Mouse (Mus musculus) megakaryocyte, embryonic 14.5 days (primary cell): ENCODE data around the gene Strbp.

Experiments used
- FLI1 ChIP-seq: IDR thresholded peaks from 2 replicates; pipeline ENCODE4 v1.6.1; 2012; ENCODE audit warnings: low read length, inconsistent platforms, mixed read lengths
- GATA1 ChIP-seq: IDR thresholded peaks from 3 replicates; pipeline ENCODE4 v1.6.1; 2012; ENCODE audit warnings: mixed read lengths, low read length, inconsistent platforms, borderline replicate concordance

GRCm38 (mm10) chr2:37570703-37571102 lies 133.0 kb downstream of the Strbp start:
- TF ChIP-seq GATA1 (no peak), FLI1 (no peak)
